Mouse (Mus musculus): ENCODE results near the gene Pip4k2a.

Pip4k2a gene

DNA sequence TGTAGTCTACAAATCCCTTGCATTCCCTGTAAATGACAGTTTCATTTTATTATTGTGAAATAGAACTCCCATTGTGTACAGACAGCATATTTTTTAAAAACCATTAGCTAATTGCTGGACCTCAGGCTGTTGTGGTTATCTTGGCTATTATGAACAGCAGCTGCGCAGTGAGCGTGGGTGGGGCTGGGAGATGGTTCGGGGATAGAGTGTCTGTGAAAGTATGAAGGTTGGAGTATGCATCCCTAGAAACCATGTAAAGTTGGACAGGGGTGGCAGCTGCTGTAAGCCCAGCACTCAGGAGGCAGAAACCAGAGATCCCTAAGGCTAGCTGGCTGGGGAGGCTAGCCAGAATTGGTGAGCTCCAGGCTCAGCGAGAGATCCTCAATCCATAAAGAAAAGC, 158.4 kb downstream of the Pip4k2a start:
- in situ Hi-C loops (cut with MboI): no loop called here

DNA sequence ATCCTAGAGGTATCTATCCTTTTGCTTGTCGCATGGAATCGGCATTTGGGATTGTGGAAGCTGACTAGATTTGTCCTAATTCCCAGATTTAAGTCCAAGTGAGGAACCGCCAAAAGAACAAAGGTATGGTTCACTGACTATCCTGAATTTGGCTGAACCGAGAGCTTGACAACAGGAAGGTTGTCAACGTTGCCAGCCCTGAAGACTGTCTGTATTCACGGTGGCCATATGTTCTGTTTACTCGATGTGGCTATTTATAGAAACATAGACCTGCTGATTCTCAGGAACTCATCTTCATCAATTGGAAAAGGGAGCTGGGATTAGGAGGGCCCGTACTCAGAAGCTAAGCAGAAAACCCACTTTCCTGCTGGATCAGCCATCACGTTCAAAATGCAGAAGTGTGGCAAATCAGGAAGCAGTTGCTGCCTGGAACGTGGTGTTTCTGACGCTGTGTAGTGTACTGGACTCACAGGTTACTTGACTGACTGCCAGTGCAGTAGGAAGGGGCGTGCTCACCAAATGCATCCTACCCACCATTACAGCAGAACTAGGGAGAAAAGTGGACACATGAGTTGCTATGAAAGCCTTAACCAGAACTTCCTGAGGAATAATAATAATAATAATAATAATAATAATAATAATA, 162.5 kb downstream of the Pip4k2a start:
- in situ Hi-C loops (cut with MboI): no loop called here

DNA sequence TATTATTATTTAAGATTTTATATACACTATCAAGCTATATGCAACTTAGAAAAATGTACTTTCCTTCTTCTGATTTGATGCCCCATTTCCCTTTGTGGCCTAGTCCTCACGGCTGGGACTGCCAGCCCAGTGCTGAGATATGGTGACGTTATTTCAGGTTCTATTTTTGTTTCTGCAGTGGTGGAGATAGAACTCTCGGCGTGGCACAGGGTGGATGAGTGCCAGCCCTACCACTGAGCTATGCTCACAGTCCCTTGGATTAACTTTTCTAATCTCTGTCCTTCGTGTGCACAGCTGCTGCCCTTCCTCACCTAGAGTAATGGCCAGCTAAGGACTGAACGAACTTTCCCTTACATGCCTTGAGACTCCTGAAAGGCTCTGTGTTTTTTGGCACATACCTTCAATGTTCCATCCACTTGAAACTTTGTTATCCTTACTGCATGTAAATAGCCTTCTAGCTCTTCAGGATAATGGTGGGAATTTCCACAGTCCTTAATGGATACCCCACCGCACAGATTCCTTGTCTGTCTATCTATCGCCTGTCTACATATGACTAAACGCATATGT, 164.8 kb downstream of the Pip4k2a start:
- in situ Hi-C loops (cut with MboI): no loop called here

DNA sequence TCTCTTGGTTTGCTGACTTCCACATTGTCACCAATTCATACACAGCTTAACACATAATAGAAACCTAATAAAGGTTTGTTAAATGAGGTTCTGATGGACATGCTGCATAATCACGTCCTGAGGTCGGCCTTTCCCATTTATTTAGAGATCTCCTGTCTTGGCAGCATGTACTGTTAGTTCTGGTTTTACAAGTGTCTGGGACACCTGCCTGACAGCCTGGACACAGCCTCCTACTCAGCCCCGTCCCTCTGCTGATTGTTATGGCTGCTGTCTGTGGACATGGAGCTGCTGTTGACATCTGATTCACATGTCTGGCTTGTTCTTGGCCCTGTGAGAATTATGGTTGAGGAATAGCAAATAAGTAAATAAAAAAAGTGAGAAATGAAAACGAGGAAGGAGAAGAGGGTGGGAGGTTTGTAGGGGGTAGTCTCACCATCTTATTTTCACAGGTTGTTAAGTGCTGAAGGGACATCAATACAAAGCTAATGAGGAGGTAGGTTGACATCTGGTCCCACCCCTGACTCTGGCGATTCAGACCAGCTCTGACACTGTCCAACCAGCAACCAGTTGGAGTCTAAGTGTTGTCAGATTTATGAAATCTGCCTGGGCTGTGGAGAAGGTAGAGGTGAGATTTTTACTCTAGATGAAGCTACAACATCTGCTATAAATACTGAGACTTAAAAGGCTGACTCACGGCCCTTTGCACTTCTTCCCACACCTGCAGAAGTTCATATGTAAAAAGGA, 166.7 kb downstream of the Pip4k2a start:
- in situ Hi-C loops (cut with MboI): no loop called here

DNA sequence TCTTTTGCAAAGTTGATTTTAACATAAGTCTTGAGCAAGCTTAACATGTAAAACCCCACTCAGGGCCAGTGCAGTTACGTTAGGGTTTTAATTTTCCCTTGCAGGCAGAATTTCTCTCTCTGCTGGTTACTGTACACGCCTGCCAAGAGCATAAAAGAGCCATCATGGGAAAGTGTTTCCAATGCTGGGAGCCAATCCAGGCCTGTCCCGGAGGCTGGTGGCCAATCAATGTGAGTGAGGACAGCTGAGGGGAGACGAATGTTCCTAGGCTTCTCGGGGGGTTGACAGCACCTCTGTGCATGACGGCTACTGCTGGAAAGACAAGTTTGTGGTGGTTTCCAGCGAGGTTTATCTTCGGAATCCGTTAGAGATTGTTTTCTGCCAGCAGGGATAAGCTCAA, 175.2 kb downstream of the Pip4k2a start:
- in situ Hi-C loops (cut with MboI): no loop called here

DNA sequence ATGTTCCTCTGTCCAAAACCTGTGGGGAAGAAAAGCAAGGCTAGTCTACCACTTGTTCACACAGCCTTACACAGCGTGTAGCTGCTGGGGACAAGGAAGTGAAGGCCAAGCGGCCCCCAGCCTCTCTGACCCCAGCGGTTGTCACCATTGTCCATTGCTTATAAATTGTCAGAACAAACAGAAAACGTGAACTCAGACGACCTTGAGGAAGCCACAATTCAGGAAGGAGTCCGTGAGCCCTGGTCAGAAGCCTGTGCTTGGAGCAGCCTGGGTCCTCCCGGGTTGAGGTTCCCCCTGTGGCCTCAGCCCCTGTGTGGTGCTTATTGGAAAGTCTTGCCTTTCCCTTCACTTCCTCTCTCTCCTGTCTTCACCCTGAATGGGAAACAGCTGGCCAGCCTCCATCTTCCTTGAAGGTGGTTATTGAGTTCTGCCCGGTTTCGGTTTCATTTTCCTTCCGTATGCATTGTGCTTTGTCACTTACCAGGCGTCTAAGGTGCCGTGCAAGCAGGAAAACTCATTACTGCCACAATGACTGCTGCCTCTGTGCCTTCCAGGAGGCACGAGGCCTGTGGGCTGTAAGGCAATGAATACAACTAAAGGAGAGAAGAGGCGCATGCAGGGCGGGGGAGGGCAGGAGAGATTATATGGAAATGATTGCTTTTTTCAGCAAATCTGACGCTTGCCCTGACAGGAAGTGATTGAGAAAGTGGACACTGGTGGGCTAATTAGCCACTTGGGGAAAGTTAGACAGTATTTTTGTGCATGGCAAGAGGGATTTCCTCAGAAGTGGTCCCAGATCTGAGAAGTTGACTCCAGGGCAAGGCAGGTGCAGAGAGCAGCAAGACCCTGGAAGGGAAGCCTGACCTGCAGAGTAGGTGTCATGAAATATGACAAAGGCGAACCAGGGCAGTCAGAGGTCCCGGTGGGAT, 176.2 kb downstream of the Pip4k2a start:
- in situ Hi-C loops (cut with MboI): no loop called here

DNA sequence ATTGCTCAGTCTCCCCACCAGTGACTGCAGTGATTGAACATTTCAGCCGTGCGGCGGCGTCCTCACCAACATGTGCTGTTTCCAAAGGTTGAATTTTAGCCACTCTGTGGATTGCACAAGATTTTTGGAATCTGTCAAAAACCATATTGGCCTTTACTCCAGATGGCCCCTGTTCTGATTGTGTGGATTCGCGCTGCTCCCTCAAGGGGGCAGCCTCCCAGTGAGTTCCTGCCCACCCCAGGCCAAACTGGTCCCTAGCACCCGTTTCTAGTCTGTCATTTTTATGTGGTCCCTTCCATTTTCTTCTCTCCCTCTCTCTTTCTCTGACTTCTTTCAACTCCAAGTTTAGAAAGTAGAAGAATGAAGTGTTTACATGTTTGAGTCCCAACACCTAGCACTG, 178.4 kb downstream of the Pip4k2a start:
- in situ Hi-C loops (cut with MboI): no loop called here

DNA sequence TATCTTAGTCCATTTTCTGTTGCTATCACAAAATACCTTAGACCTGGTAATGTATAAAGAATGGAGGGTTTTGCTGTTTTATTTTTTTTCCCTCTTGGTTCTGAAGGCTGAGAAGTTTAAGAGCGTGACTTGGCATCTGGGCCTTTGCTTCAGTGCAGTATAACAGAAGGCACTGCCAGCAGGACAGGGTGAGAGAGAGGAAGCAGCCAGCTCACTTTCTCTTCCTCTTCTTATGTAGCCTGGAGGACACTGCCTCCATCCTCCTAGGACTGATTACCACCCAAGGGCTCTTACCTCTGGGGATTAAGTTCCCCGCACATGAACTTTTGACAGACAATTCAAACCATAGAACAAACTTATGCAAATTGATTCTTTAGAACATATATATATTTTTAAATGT, 181.9 kb downstream of the Pip4k2a start:
- in situ Hi-C loops (cut with MboI): no loop called here

DNA sequence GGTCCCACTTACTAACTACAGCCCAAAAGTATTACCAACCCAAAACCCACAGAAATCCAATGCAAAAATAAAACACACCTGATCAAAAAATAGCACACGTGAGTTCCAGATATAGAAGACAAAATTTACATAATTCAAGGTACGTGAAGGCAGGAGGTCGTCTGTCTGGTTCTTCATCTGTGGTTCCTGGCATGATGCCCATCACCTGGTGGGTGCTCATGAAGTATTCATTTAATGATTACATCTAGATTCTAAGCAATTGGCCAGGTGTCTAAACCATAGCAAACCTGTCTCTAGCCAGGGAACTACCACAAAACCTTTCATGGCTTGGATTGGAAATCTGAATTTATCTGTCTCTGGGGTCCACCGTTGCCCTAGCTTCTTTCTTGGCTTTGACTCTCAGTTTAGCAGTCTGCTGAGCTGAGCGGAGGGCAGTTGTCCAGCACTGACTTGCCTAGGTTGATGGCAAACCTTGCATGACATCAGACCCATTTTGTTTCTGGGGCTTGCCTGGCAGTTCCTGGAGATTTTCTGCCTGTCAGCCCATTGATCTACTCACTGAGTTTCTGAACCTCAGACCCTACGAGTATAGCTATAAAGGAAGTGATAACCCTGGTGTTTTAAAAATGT, 182.5 kb downstream of the Pip4k2a start:
- in situ Hi-C loops (cut with MboI): no loop called here

DNA sequence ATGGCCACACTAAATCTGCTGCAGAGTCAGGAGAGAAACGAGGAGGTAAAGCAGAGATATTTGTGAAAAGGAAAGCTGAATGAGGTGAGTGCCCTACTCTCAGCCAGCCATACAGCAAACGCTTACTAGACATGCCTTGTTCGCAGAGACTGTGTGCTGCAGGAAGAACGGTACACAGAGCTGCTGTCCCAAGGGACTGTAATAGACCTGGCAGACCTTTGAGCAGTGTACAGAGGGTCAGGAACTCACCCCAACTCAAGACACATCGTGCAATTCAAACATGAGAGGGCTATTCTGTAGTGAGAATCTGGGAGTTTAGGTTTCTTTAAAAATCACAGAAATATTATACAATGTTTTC, 183.5 kb downstream of the Pip4k2a start:
- in situ Hi-C loops (cut with MboI): no loop called here

DNA sequence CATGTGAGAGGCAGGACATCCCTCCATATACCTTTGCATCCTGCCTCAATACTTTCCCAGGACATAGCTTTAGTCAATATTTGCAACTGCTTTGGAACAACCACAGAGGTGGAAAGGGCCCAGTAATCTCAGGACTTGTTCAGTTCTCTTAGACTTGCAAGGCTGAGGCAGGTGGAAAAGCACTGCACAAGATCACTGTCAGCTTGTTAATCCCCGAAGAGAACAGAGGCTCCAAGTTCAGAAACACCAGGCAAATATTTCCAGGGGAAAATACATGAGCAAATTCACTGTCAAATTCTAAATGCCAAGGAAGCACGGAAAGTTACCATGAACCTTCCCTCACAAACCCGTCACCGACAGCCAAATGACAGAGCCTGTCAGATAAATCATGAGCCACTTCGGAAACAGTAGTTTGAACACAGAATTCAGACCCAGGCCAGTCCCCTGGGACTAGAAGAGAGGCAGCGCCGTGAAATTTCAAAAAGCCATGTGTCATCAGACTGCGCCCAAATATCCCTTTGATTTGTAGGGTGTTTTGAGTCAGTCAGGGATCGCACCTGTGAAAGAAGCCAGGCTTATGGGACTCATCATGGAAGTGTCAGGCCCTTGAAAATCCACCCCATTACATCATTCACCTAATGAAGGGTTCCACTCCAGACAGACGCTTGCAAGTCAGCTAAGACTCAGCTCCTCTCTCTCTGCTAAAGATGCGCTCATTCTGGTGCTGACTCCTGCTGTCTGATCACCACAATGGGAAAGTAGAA, 184.1 kb downstream of the Pip4k2a start:
- in situ Hi-C loops (cut with MboI): no loop called here

DNA sequence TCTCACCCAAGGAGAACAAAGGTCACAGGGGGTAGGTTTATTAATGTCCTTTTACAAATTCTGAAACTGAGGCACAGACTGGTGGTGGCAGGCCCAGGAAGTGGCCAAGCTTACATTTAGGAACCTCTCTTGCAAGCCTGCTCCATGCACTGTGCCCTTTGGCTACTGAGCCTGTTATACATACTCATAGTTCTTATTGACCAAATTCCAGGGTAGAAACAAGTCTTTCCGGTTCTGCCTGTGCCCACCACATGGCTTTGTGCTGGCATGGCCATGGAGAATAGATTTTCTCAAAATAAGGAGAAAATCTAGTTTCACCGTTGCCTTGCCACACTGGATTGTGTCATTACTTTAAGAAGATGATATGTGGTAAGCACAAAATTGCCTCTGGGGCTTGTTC, 190.0 kb downstream of the Pip4k2a start:
- in situ Hi-C loops (cut with MboI): no loop called here

DNA sequence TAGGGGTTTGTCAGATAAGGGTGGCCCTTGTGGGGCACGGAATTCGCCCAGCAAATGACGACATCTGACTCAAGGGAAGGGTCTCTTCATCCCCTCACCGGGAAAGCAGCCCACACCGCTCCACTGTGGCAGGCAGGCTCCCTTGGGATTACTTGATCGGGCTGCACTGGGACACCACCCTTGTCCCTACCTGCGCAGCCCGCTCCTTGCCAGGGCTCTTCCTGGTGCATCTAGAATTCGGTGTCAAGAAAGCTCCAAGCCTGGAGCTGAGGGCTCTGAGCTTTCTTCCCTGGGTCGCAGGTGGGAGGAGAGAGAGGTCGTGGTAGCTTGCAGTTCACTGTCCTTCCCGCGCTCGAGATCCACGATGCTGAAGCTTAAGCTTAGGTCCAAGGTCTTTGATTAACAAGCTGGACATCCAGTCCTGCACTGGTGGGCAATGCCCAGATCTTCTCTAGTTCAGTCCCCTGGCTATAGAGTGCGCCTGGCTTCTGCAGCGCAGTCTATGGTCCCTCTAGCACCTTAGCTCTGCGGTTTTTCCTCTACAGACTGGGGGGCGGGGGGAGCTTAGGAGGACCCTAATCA, 196.6 kb downstream of the Pip4k2a start:
- in situ Hi-C loops (cut with MboI): no loop called here

DNA sequence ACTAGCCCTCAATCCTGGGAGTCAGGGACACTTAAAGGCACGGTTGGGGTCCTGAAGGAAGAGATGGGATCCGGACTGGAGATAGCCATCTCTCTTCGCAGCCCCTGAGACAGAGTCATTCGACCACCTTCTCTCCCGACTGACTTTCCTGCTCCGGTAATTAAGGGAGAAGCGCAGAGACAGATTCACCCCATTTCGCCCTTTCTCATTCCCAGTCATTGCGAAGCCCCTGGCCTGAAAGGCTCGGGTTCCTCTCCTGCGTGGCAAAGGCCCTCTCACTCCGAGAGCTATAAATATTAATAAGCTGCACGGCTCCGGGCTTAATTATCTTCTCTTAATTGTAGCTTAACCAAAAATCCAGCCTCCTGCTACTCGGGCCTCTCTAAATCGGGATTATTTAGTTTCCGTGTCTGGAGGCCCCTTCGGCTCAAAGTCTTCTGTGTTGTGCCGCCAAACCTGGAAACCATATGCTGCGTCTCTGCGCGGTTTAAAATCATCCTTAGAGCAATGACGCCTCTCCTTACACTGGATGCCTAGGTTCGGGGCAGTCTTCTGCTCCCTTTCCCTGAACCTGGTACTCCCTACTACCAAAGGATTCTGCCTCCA, 197.2 kb downstream of the Pip4k2a start:
- in situ Hi-C loops (cut with MboI): no loop called here

DNA sequence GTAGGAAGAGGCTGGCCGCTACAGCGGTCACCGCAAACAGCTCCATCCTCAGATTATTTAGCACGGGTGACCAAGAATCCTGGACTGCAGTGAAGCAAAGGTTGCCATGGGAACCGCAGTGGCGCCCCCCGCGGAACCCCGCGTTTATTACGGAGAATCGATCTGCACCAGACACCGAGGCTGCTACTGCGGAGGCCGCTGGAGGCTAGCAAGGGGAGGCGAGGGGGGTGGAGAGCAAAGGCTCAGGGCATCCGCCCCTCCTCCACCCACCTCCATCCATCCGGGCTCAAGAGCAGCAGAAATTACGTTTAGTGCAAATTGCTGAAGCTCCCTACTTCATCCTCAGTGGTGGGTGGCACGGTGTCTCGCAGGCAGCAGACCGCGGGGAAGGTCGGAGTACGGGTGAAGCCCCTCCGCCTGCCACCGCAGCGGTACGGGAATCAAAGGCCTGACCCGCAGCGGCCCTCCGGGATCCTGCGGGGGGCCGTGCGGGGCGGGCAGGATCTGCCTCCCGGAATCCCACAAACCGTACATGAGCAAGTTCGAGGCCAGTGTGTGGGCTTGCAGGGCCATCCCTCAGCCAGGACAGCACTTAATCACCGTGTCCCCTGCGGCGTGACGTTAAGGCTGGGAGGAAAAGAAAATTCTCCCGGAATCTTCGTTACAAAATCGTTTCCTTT, 197.8 kb downstream of the Pip4k2a start:
- in situ Hi-C loops (cut with MboI): no loop called here

DNA sequence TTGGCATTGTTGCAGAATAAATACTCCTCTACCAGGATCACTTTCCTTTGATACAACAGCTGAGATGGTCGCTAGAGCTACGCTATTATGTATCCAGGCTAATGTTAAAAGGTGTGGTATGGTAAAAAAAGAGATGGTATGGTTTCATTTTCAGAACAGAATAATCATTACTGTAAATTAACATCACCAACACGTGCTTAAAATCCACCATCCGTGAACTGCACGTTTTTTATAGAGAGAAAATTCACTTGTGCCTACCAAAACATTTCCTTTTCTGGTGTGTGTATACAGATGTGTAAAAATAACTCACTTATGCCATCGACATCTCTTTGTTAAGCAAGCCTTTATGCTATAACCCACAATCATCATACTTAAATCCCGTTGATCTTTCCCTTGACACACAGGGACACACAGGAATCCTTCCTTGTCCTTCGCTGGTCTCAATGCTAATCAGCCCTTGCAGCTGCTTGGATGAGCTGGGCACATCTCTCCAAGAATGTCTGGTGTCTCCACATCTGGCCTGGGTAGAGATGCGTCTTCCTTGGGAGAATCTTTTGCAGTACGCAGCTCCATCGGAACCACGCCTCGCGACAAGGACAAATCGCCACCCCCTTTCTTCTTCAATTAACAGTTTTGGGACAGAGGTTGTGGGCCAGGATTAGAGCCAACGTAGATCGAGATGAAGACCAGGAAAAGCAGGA, 198.5 kb downstream of the Pip4k2a start:
- in situ Hi-C loops (cut with MboI): no loop called here

DNA sequence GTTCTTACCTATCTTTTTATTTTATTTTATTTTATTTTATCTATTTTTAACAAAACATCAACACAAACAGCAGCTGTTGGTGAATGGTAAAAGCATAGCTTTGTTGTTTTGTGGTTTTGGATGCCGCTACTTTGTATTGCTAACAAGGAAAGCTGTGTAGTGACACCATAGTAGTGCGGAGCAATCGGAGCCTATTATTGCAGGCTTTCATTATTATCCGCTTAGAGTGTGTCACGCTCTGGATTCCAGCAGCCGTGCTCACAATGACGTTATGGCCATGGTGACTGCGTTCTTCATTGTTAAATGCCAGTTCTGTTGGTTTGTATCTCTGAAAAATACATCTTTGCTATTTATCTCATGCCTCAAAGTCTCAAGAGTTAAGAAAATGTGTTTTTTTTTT, 200.2 kb downstream of the Pip4k2a start:
- in situ Hi-C loops (cut with MboI): no loop called here

DNA sequence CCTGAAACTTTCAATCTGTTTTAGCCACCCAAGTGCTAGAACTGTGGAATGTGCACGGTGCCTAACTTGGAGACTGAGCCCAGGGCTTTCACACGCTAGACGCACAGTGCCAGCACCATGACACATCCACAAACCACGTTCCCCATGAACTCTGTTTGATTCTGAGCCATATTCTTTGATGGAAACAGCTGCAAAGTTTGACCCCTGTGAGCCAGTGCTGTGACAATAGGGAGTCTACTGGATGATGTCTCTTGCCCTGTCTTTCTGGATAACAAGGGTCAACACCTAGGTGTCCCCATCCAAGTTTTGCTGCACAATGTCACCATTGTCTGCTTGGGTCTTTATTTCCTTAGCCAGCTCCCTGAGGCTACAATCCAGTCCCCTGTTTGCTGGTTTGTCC, 203.7 kb downstream of the Pip4k2a start:
- in situ Hi-C loops (cut with MboI): no loop called here

All from mature B cell (primary cell).